Comparison of ENCODE assay signal across 19 mouse cellular contexts in genomic region chr12:52729396-52729795, GRCm38 (mm10). TPM values are rescaled to one million over a fixed set of nuclear protein-coding genes. Genes with fewer than 3 reads are reported as not detected.
"Had no signal": no experiment of that assay in that cellular context is flagged by ENCODE, and none has a peak within 500 bp of the region (broad histone marks: within the 10 kb centered on the region; RNA-seq: fewer than 3 reads in every experiment).

No protein-coding gene starts in this region.

- H3K4me3 ChIP-seq: limb, embryonic 12.5 days; limb, embryonic 15.5 days; lung, embryonic 15.5 days; megakaryocyte, embryonic 14.5 days; midbrain, embryonic 10.5 days; midbrain, embryonic 13.5 days; myocyte had no signal

- H3K36me3 ChIP-seq: limb, embryonic 12.5 days; limb, embryonic 15.5 days; lung, embryonic 15.5 days; midbrain, embryonic 13.5 days had no signal

- H3K27me3 ChIP-seq: limb, embryonic 12.5 days; limb, embryonic 15.5 days; lung, embryonic 15.5 days; megakaryocyte, embryonic 14.5 days; midbrain, embryonic 13.5 days had no signal

- H3K27ac ChIP-seq: kidney, postnatal 0 days; limb, embryonic 12.5 days; limb, embryonic 15.5 days; liver, embryonic 14.5 days; lung, embryonic 15.5 days; midbrain, embryonic 10.5 days; midbrain, embryonic 13.5 days had no signal

- H3K9me3 ChIP-seq: limb, embryonic 12.5 days; limb, embryonic 15.5 days; lung, embryonic 15.5 days; megakaryocyte, embryonic 14.5 days had no signal

- DNase-seq: kidney, adult 2 months; kidney, postnatal 25 days; left cerebral cortex, postnatal 4 days; lung, adult 18-20 months; lung, postnatal 10 days; lung, postnatal 36 days had no signal

- ATAC-seq: intestine, postnatal 0 days; midbrain, embryonic 13.5 days; midbrain, embryonic 16.5 days had no signal

- H3K4me1 ChIP-seq: limb, embryonic 12.5 days; limb, embryonic 15.5 days; lung, embryonic 15.5 days; megakaryocyte, embryonic 14.5 days had no signal

- H3K9ac ChIP-seq: limb, embryonic 12.5 days; limb, embryonic 15.5 days; liver, embryonic 14.5 days; lung, embryonic 15.5 days; midbrain, embryonic 13.5 days had no signal

- H3K4me2 ChIP-seq: limb, embryonic 12.5 days; limb, embryonic 15.5 days; liver, embryonic 11.5 days; lung, embryonic 15.5 days; midbrain, embryonic 13.5 days had no signal

RNA-seq across cellular contexts. Expression of gene Akap6, which starts 30.2 kb away (rescaled TPM):
- total RNA-seq: monocyte, adult 5-6 weeks had no signal
